Mouse (Mus musculus) limb, embryonic 10.5 days (tissue): Measurements from ENCODE around the gene Tnfrsf8. TPM values are rescaled to one million over a fixed set of nuclear protein-coding genes. Genes with fewer than 3 reads are reported as not detected.

Experiments
- DNase-seq: peaks from one replicate; pipeline ENCODE4 v3.0.0-alpha.2; 2017; ENCODE audit warnings: low spot score
- H3K27ac ChIP-seq: fragments of 300-500 bp; sonication (generic); 2 replicates; pipeline ENCODE4 v1.5.1; 2016; ENCODE audit warnings: mild to moderate bottlenecking
- H3K27me3 ChIP-seq: fragments of 300-500 bp; sonication (generic); 2 replicates; pipeline ENCODE4 v1.6.1; 2016; ENCODE audit warnings: low read depth, mild to moderate bottlenecking; ENCODE audit not compliant: poor library complexity, severe bottlenecking
- H3K36me3 ChIP-seq: fragments of 300-500 bp; sonication (generic); 2 replicates; pipeline ENCODE4 v1.6.1; 2016; ENCODE audit warnings: mild to moderate bottlenecking, moderate library complexity
- H3K4me1 ChIP-seq: fragments of 300-500 bp; sonication (generic); 2 replicates; pipeline ENCODE4 v1.6.1; 2016
- H3K4me3 ChIP-seq: fragments of 300-500 bp; sonication (generic); 2 replicates; pipeline ENCODE4 v1.5.1; 2016; ENCODE audit warnings: mild to moderate bottlenecking, moderate library complexity
- H3K9me3 ChIP-seq: fragments of 300-500 bp; sonication (generic); replicated peaks from 2 replicates; pipeline ENCODE4 v1.6.1; 2016; ENCODE audit warnings: mild to moderate bottlenecking
- WGBS: fragments of 180-500 bp; shearing (Covaris S2); methylation state at CpG from one replicate; pipeline ENCODE4 v1.1.7; 2016; 5-methylcytosine and 5-hydroxymethylcytosine counted together
- polyA plus RNA-seq: library from polyadenylated mRNA; unstranded; fragments of >200 nt; fragmentation: Nextera tagmentation; extraction: Ambion mirVana; gene quantifications from 2 replicates; pipeline ENCODE4 v1.2.1, GENCODE M21; 2016

Gene Tnfrsf8
- polyA plus RNA-seq, 1 experiment from 2014 or later: 0.05 TPM

DNA sequence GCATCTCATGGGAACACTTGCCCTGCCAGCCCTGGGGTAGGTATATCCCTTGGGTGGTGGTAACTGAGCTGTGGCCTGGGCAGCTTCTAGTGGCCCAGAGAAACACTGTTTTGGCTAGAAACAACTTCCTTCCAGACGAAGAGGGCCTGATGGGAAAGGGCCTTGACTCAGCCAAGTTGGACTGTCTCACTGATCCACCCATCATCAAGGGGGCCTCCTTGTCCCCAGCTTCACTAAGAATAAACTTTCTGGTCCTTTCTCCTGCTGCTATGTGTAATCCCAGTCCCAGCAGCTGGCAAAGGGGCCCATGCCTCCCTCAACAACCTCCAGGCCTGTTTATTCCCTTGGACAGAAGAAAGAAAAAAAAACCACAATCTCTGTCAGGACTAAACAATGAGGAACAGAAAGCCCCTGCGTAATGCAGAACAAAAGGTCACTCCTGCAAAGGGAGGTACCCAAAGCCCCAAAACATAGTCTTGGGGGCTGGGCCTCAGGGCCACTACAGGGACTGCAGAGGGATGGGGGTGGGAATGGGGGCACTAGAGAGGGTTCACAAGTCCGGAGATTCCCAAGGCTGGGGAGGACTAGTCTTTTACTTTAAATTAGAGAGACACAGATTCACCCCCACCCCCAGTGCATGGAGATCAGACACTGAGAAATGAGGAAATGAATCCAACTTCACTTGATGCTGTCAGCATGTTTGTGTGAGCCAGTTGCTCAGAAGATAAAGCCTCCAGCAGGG is 81.3 kb downstream of the Tnfrsf8 start:
- no peak overlapping the region for H3K27ac ChIP-seq
- DNase-seq: no peak
- 61% methylated on average over 3 of the region's 3 CpGs for WGBS
- H3K36me3 ChIP-seq: no peaks in the 10 kb centered on the region
- no peak overlapping the region for H3K4me3 ChIP-seq
- H3K27me3 ChIP-seq: no peaks in the 10 kb centered on the region
- H3K9me3 ChIP-seq: no peaks in the 10 kb centered on the region
- peaks cover 3% of the 10 kb centered on the region; the same call in 1 of the 2 replicates for H3K4me1 ChIP-seq

DNA sequence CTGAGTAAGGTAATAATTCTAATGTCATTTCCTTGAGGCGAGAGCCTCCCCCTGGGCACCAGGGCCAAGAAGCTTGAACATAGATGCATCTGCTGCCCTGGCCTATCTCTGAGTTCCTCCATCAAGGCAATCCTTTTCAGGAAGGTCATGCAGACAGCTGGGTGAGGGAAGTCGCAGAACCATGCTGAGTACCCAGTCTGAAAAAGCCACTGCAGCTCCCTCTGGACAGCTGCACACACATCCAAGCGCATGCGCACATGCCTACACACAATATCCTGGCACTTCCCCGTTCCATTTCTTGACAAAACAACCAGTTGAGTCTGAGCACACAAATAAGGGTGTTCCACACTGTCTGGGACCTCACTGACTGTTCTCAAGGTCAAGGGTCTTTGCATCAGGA is 83.2 kb downstream of the Tnfrsf8 start:
- no peaks in the 10 kb centered on the region for H3K36me3 ChIP-seq
- no peak overlapping the region for H3K4me3 ChIP-seq
- 92% methylated on average over 5 of the region's 5 CpGs for WGBS
- H3K27me3 ChIP-seq: no peaks in the 10 kb centered on the region
- H3K9me3 ChIP-seq: no peaks in the 10 kb centered on the region
- no peaks in the 10 kb centered on the region for H3K4me1 ChIP-seq
- no peak for DNase-seq
- H3K27ac ChIP-seq: no peak overlapping the region

DNA sequence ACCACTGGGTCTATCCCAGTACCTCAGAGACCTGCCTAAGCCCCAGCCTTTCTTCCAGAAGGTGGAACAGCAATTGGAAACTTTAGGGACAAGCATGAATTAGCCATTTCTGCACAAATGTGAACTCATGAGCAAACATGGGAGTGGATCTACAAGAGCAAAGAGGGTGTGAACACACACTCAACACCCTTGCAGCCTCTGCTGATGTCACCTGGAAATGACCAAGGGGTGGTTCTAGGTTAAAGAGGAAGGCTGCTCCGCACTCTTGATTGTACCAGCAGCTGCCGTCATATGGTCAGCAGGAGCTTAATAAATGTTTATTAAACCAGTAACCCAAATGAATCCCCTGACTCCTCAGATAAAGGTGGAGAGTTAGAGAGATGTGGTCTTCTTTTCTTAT is 84.3 kb downstream of the Tnfrsf8 start:
- no peak for DNase-seq
- WGBS: 96% methylated on average over 2 of the region's 2 CpGs

DNA sequence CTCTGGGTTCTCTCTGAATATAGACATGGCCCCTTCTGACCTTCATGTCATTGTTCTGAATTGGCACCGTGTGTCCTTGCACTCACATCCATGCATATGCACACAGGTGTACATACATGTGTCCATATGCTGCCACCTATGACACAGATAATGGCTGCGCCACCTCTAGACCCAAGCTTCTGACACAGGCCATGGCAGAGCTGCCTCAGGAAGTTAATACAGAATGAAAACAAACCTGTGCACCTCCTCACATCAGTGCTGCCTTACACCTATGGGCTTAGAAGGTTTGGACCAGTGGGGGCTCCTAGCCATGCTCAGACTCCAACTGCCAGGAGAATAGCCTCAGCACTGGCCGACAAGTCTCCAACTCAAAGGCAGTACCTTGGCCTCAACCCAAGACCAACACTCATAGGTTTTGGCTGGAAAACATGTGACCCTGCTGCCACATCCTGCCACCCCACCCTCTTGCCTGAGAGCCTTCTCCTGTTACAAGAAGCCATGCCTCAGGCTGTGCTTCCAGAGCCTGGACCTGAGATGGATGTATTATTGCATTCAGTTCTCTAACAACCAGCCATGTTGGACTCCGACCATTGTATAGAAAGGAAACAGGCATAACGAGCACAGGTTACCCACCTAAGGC is 85.3 kb downstream of the Tnfrsf8 start:
- Histone ChIP-seq H3K27me3 (no peaks in the 10 kb centered on the region), H3K36me3 (no peaks in the 10 kb centered on the region), H3K9me3 (no peaks in the 10 kb centered on the region), H3K4me1 (no peaks in the 10 kb centered on the region), H3K4me3 (no peak overlapping the region), H3K27ac (no peak overlapping the region)
- no peak for DNase-seq
- 95% methylated on average over 5 of the region's 5 CpGs for WGBS

More for the DNA sequence above, 84.3 kb downstream of the Tnfrsf8 start:
- Histone ChIP-seq H3K4me3 (no peak overlapping the region), H3K27ac (no peak overlapping the region), H3K27me3 (no peaks in the 10 kb centered on the region), H3K4me1 (no peaks in the 10 kb centered on the region), H3K9me3 (no peaks in the 10 kb centered on the region), H3K36me3 (no peaks in the 10 kb centered on the region)

DNA sequence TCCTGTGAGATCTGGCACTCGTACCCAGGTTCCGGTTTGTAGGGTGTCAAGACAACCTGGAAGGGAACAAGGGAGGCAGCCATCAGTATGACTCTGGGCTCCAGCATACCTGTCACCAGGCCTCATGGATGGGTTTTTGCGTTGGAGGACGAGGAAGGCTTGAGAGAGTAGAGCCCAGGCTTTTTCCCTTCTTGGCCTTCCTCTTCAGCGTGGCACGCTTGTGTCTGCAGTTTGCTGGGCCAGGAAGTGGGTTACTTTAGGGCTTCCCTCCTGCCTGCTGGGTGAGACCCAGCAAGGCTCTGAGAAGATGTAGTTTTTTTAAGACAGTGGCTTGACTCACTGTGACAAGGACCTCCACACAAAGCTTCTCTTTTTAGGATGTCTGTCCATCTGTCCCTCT is 85.9 kb downstream of the Tnfrsf8 start:
- H3K27ac ChIP-seq: no peak overlapping the region
- no peak for DNase-seq
- H3K27me3 ChIP-seq: no peaks in the 10 kb centered on the region
- 90% methylated on average over 6 of the region's 6 CpGs for WGBS
- no peaks in the 10 kb centered on the region for H3K36me3 ChIP-seq
- H3K4me3 ChIP-seq: no peak overlapping the region
- no peaks in the 10 kb centered on the region for H3K9me3 ChIP-seq
- H3K4me1 ChIP-seq: no peaks in the 10 kb centered on the region

DNA sequence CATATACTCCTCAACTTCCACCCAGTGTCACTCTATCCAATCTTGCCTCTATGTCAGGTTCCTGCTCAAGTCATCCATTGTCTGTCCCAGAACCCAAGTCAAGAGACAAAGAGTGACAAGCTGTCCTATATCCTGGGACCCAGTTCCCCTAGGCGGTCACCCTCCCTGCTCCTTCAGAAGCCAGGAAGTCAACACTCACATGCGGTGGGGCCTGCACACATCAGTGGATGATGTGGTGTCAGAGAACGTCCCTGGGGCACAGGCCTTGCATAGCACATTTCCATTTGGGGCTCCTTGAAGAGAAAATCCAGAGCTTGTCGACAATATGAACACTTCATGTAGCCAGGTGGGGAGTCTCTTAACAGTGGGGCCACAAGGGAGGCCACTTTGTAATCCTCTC is 90.4 kb downstream of the Tnfrsf8 start:
- H3K4me1 ChIP-seq: no peaks in the 10 kb centered on the region
- no peaks in the 10 kb centered on the region for H3K27me3 ChIP-seq
- H3K36me3 ChIP-seq: no peaks in the 10 kb centered on the region
- no peak for DNase-seq
- H3K9me3 ChIP-seq: no peaks in the 10 kb centered on the region
- H3K27ac ChIP-seq: no peak overlapping the region
- WGBS: 88% methylated on average over 4 of the region's 4 CpGs
- no peak overlapping the region for H3K4me3 ChIP-seq

DNA sequence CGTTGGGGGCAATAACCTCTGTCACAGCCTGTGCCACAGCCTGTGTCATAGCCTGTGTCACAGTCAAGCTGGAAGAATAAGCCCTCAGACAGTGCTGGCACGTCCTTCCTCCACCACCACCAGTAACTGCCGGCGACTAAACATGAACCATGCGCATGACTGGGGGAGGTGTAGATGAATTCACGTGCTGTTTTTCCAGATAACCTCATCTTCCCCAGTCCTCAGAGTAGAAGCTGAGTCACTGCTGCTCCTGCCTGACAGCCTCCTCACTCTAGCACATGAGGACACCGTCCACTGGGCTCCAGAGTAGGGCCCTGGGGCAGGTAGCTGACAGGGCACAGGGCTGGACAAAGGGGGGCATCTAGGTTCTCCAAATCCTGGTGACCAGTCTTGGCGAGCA is 92.9 kb downstream of the Tnfrsf8 start:
- DNase-seq: no peak
- Histone ChIP-seq H3K4me3 (no peak overlapping the region), H3K9me3 (no peaks in the 10 kb centered on the region), H3K27ac (no peak overlapping the region), H3K36me3 (no peaks in the 10 kb centered on the region), H3K27me3 (no peaks in the 10 kb centered on the region), H3K4me1 (no peaks in the 10 kb centered on the region)
- WGBS: 85% methylated on average over 8 of the region's 8 CpGs

DNA sequence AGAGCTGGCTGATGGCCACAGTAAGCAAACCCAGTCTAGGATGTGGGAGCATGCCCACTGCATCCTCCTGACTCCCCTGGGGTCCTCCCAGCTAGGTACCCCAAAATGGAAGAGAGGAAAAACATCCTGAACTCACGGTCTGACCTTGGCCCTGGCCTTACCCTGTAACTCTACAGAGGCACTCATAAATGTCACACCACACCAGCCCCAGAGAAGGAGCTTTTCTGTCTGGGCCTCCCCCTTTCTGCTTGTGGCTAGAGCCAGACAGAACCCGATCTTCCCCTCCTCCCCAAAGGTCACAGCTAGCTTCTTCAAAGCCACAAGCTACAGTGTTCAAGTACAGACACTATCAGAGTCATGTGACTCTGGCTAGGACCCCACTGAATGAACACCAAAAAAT is 93.6 kb downstream of the Tnfrsf8 start:
- Histone ChIP-seq H3K27ac (no peak overlapping the region), H3K9me3 (no peaks in the 10 kb centered on the region), H3K4me3 (no peak overlapping the region), H3K4me1 (no peaks in the 10 kb centered on the region), H3K36me3 (no peaks in the 10 kb centered on the region), H3K27me3 (no peaks in the 10 kb centered on the region)
- no peak for DNase-seq
- WGBS: 74% methylated on average over 2 of the region's 2 CpGs

DNA sequence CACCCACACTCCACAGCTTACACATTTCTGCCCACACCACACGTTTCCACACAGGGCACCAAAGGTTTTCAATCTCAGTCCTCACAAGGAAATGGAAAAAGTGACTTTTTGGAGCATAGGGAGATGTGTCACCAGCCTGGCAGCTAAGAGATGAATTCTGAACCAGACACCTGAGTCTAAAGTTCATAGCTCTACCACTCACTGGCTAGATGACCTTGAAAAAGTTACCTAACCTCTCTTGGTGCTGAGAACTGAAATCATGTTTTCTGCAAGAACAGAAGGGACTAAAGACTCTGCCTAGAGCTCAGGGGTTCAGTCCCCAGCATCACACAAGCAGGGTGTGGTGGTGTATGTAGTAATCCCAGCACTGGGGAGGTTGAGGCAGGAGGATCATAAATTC is 95.0 kb downstream of the Tnfrsf8 start:
- peaks cover 3% of the 10 kb centered on the region for H3K4me1 ChIP-seq
- H3K36me3 ChIP-seq: no peaks in the 10 kb centered on the region
- H3K4me3 ChIP-seq: no peak overlapping the region
- 80% methylated on average over 1 of the region's 1 CpGs for WGBS
- no peak for DNase-seq
- no peak overlapping the region for H3K27ac ChIP-seq
- no peaks in the 10 kb centered on the region for H3K9me3 ChIP-seq
- no peaks in the 10 kb centered on the region for H3K27me3 ChIP-seq

DNA sequence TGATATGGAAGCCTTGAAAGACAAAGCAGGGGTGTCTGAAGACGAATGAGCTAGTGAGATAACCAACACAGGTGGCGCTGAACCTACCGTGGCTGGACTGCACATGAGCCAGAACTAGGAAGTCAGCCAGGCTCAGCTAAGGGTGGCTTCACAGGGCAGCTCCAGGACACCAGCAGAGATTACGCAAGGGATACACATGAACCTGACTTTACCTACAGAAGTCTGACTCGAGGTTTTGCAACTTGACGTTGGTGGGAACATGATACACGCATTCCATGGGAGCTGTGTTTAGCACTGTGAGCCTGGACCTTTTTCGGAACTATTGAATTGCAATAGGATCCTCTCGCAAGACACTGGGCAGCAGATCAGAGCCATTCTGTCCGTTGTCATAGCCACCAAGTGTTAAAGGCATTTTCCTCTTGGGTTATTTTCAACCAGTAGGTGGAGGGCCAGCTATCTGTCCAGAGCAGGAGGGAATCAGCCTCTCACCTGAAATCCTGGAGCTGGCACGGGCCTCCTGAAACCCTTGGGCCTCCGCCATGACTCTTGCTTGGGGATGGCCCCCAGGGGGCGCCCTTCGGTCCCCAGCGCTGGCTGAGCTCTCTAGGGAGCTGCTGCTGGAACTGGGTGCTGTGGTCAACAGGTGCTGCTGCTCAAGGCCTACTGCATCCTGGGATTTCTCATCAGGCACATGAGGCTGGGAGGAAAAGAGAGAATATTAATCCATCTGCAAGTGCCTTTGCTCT is 95.6 kb downstream of the Tnfrsf8 start:
- WGBS: 67% methylated on average over 15 of the region's 15 CpGs
- Histone ChIP-seq H3K36me3 (no peaks in the 10 kb centered on the region), H3K4me1 (peaks cover 9% of the 10 kb centered on the region), H3K9me3 (no peaks in the 10 kb centered on the region), H3K4me3 (no peak overlapping the region), H3K27me3 (no peaks in the 10 kb centered on the region), H3K27ac (no peak overlapping the region)
- peak; percentile 43 for DNase-seq

DNA sequence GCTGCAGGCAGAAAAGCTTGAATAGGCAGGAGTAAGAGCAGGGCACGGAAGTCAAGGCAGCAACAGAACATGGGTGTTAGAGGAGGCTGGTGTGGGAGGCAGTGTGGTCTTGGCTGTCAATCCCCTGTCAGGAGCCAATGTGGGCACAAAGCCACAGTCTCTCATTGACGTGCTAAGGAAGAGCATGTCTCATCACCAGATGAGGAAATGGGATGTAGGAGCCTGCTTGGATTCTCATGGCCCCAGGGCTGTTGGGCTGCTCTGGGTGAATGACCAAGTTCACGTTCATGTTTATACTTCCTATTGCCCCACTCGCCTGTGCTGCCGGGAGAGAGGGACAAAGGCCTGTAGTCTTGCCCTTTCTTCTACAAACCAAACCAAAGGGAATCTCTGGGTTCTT is 97.1 kb downstream of the Tnfrsf8 start:
- WGBS: 84% methylated on average over 5 of the region's 5 CpGs
- Histone ChIP-seq H3K4me3 (no peak overlapping the region), H3K4me1 (peaks cover 12% of the 10 kb centered on the region), H3K27me3 (no peaks in the 10 kb centered on the region), H3K27ac (no peak overlapping the region), H3K36me3 (no peaks in the 10 kb centered on the region), H3K9me3 (no peaks in the 10 kb centered on the region)
- DNase-seq: no peak
